Mouse (Mus musculus): ENCODE results near the gene Grin1.

DNA sequence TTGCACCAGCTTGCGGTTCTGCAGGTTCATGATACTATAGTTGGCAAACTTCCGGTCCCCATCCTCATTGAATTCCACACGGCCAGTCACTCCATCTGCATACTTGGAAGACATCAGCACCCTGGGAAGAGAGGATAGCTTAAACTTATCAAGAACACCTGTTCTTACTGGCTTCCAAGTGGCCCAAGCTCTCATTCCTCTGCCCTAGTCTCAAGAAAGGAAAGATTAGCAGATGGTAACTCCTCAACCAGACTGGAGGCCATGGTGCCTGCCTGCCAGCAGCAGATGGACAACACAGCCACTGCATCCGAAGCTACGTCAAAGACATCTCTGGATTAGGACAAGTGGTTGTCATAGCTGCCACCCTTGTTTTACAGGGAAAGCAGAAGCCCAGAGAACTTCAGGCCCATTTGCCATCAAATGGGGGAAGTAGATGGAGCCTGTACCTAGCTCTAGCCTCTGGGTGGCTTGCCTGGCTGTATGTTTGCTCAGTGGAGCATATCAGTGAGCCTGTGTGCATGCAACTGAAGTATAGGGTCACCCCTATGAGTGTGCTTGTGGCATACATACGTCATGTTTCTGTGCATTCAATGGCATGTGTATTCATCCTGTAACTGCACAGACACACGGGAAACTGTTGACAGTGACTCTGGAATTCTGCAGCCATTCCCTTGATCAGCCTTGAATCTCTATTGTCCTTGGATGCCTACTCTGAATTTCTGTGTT lies 14.9 kb downstream of the Grin1 start:
- TF ChIP-seq CTCF (IDR thresholded peaks at IDR 0.05; ENCODE audit: low read depth, low read length): no peak
- TF ChIP-seq POLR2A (IDR thresholded peaks at IDR 0.05; ENCODE audit: borderline replicate concordance, low read depth, low read length): no peak
